Mouse (Mus musculus): ENCODE measurements around the gene Lgals3bp. TPM values are rescaled to one million over a fixed set of nuclear protein-coding genes. Genes with fewer than 3 reads are reported as not detected.

The Lgals3bp gene
- polyA plus RNA-seq, 1 experiment = 253 TPM

- Histone ChIP-seq H3K36me3 (ENCODE audit: control insufficient read depth, insufficient read depth, low read length) (peaks cover 30% of the 10 kb centered on the region), H3K27ac (ENCODE audit: insufficient read depth, low read length) (no peak overlapping the region), H3K4me3 (ENCODE audit: extremely low read depth, insufficient read depth, insufficient read length) (no peak overlapping the region), H3K27me3 (ENCODE audit: control insufficient read depth, insufficient read depth, low read length) (no peaks in the 10 kb centered on the region), H3K4me1 (ENCODE audit: control insufficient read depth, insufficient read depth, insufficient read length) (peaks cover 9% of the 10 kb centered on the region; the same call in 1 of the 2 replicates)
- no peak for TF ChIP-seq POLR2A (IDR thresholded peaks at IDR 0.05; ENCODE audit: low read depth, low read length)
- TF ChIP-seq CTCF (IDR thresholded peaks at IDR 0.05; ENCODE audit: extremely low read depth, insufficient read depth, insufficient read length, insufficient replicate concordance) = no peak
- DNase-seq (ENCODE audit: low read depth in 1 of 2, low spot score in 2 of 2) = no peak
- 89% methylated on average over 18 of the region's 18 CpGs for WGBS
These were observed 6.3 kb upstream of the Lgals3bp start for GRCm38 (mm10) chr11:118408051-118408740.

- no peak for DNase-seq (ENCODE audit: low read depth in 1 of 2, low spot score in 2 of 2)
- Histone ChIP-seq H3K27me3 (ENCODE audit: control insufficient read depth, insufficient read depth, low read length) (no peaks in the 10 kb centered on the region), H3K4me3 (ENCODE audit: extremely low read depth, insufficient read depth, insufficient read length) (no peak overlapping the region), H3K4me1 (ENCODE audit: control insufficient read depth, insufficient read depth, insufficient read length) (peaks cover 9% of the 10 kb centered on the region; the same call in 1 of the 2 replicates), H3K27ac (ENCODE audit: insufficient read depth, low read length) (no peak overlapping the region), H3K36me3 (ENCODE audit: control insufficient read depth, insufficient read depth, low read length) (peaks cover 30% of the 10 kb centered on the region)
- 95% methylated on average over 23 of the region's 23 CpGs for WGBS
- TF ChIP-seq CTCF (IDR thresholded peaks at IDR 0.05; ENCODE audit: extremely low read depth, insufficient read depth, insufficient read length, insufficient replicate concordance) = no peak
- no peak for TF ChIP-seq POLR2A (IDR thresholded peaks at IDR 0.05; ENCODE audit: low read depth, low read length)
These were observed 5.5 kb upstream of the Lgals3bp start for GRCm38 (mm10) chr11:118407318-118407910.

- no peak overlapping the region for H3K27ac ChIP-seq (ENCODE audit: insufficient read depth, low read length)
- H3K4me1 ChIP-seq (ENCODE audit: control insufficient read depth, insufficient read depth, insufficient read length) = peaks cover 14% of the 10 kb centered on the region; the same call in 1 of the 2 replicates
- 93% methylated on average over 5 of the region's 5 CpGs for WGBS
- no peak for DNase-seq (ENCODE audit: low read depth in 1 of 2, low spot score in 2 of 2)
- no peak for TF ChIP-seq POLR2A (IDR thresholded peaks at IDR 0.05; ENCODE audit: low read depth, low read length)
- TF ChIP-seq CTCF (IDR thresholded peaks at IDR 0.05; ENCODE audit: extremely low read depth, insufficient read depth, insufficient read length, insufficient replicate concordance) = no peak
- H3K4me3 ChIP-seq (ENCODE audit: extremely low read depth, insufficient read depth, insufficient read length) = no peak overlapping the region
- H3K27me3 ChIP-seq (ENCODE audit: control insufficient read depth, insufficient read depth, low read length) = no peaks in the 10 kb centered on the region
- peaks cover 30% of the 10 kb centered on the region for H3K36me3 ChIP-seq (ENCODE audit: control insufficient read depth, insufficient read depth, low read length)
These were observed 4.6 kb upstream of the Lgals3bp start for GRCm38 (mm10) chr11:118406521-118406920.

GRCm38 (mm10) chr11:118405311-118405710 is 3.4 kb upstream of the Lgals3bp start:
- Histone ChIP-seq H3K36me3 (ENCODE audit: control insufficient read depth, insufficient read depth, low read length) (peaks cover 18% of the 10 kb centered on the region), H3K4me1 (ENCODE audit: control insufficient read depth, insufficient read depth, insufficient read length) (peaks cover 24% of the 10 kb centered on the region; the same call in 1 of the 2 replicates), H3K27ac (ENCODE audit: insufficient read depth, low read length) (no peak overlapping the region), H3K4me3 (ENCODE audit: extremely low read depth, insufficient read depth, insufficient read length) (no peak overlapping the region), H3K27me3 (ENCODE audit: control insufficient read depth, insufficient read depth, low read length) (no peaks in the 10 kb centered on the region)
- WGBS = 97% methylated on average over 8 of the region's 8 CpGs
- no peak for DNase-seq (ENCODE audit: low read depth in 1 of 2, low spot score in 2 of 2)
- TF ChIP-seq CTCF (IDR thresholded peaks at IDR 0.05; ENCODE audit: extremely low read depth, insufficient read depth, insufficient read length, insufficient replicate concordance) (no peak), POLR2A (IDR thresholded peaks at IDR 0.05; ENCODE audit: low read depth, low read length) (no peak)

DNA sequence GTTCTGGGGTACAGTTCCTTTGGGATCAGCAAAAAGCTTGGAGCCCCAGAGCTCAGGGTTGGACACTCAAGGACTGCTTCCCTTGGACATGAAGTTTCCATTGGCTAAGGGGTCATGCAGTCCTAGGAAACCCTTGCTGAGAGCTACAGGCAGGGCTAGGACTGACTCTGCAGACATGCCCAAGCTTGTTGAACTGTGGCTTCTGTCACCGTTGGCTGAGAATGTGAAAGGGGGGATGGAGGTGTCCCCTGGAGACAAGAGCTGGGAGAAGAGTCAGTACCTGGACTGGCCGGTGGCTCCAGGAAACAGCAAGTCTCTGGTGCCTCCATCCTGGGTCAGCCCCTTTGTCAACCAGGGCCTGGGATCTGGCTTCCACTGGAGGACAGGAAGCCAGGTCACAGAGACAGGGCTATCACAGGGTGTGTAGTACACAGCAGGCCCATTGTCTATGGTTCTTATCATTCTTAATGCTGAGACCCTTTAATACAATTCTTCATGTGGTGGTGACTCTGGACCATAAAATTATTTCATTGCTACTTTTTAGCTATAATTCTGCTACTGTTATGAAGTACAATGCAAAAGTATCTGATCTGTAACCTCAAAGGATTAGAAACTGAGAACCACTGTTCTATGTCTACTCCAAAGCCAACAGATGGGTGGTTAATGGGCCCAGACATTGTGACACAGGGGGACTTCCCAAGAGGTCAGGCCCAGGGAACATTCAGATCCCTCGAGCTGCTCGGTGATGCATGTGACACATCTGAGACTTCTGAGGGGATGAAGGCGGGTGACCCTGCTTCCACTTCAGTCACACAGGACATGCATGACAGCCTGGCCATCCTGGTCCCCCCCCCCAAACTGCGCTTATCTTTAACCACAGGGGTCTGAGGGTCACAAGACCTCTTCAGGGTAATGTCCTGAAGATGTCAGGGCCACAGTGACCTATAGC is 2.3 kb upstream of the Lgals3bp start:
- TF ChIP-seq CTCF (IDR thresholded peaks at IDR 0.05; ENCODE audit: extremely low read depth, insufficient read depth, insufficient read length, insufficient replicate concordance) (no peak), POLR2A (IDR thresholded peaks at IDR 0.05; ENCODE audit: low read depth, low read length) (no peak)
- H3K27me3 ChIP-seq (ENCODE audit: control insufficient read depth, insufficient read depth, low read length) = no peaks in the 10 kb centered on the region
- H3K27ac ChIP-seq (ENCODE audit: insufficient read depth, low read length) = 0 out of 2 replicates have a peak overlapping the region, but pooled peaks have one; percentile 20
- WGBS = 37% methylated on average over 6 of the region's 6 CpGs
- no peak overlapping the region for H3K4me3 ChIP-seq (ENCODE audit: extremely low read depth, insufficient read depth, insufficient read length)
- peaks cover 15% of the 10 kb centered on the region for H3K36me3 ChIP-seq (ENCODE audit: control insufficient read depth, insufficient read depth, low read length)
- H3K4me1 ChIP-seq (ENCODE audit: control insufficient read depth, insufficient read depth, insufficient read length) = peaks cover 26% of the 10 kb centered on the region; the same call in 1 of the 2 replicates
- DNase-seq (ENCODE audit: low read depth in 1 of 2, low spot score in 2 of 2) = no peak

- Histone ChIP-seq H3K27me3 (ENCODE audit: control insufficient read depth, insufficient read depth, low read length) (no peaks in the 10 kb centered on the region), H3K36me3 (ENCODE audit: control insufficient read depth, insufficient read depth, low read length) (peaks cover 12% of the 10 kb centered on the region), H3K4me3 (ENCODE audit: extremely low read depth, insufficient read depth, insufficient read length) (no peak overlapping the region), H3K4me1 (ENCODE audit: control insufficient read depth, insufficient read depth, insufficient read length) (peaks cover 26% of the 10 kb centered on the region; the same call in 1 of the 2 replicates), H3K27ac (ENCODE audit: insufficient read depth, low read length) (no peak overlapping the region)
- WGBS = 92% methylated on average over 2 of the region's 2 CpGs
- TF ChIP-seq CTCF (IDR thresholded peaks at IDR 0.05; ENCODE audit: extremely low read depth, insufficient read depth, insufficient read length, insufficient replicate concordance) = no peak
- no peak for TF ChIP-seq POLR2A (IDR thresholded peaks at IDR 0.05; ENCODE audit: low read depth, low read length)
- no peak for DNase-seq (ENCODE audit: low read depth in 1 of 2, low spot score in 2 of 2)
These were observed 1.3 kb upstream of the Lgals3bp start for GRCm38 (mm10) chr11:118403183-118403582.
